ENCODE assay signal across 8 mouse cellular contexts in genomic region chr10:30199501-30199900, GRCm38 (mm10). TPM values are rescaled to one million over a fixed set of nuclear protein-coding genes. Genes with fewer than 3 reads are reported as not detected.
DNase-seq lines count a peak whose midpoint lies in the region; ATAC-seq and TF ChIP-seq lines count a peak whose summit lies in the region.

No protein-coding gene starts in this region.

- H3K4me1 ChIP-seq in thymus, adult 2 months (replicated peaks; ENCODE audit: control insufficient read depth, insufficient read depth, low read length): peaks cover 3% of the 10 kb centered on the region; the same call in 1 of the 2 replicates
- peaks cover 10% of the 10 kb centered on the region for H3K4me1 ChIP-seq in embryonic facial prominence, embryonic 10.5 days
- peaks cover 11% of the 10 kb centered on the region for H3K4me1 ChIP-seq in limb, embryonic 10.5 days
- H3K4me1 ChIP-seq in neural tube, embryonic 15.5 days: peaks cover 4% of the 10 kb centered on the region; the same call in 1 of the 2 replicates

- TF ChIP-seq POLR2A in thymus, adult 2 months (IDR thresholded peaks at IDR 0.05; ENCODE audit: control insufficient read depth, extremely low read depth, insufficient read depth, low read length, poor library complexity): no peak

- H3K27ac ChIP-seq in thymus, adult 2 months (ENCODE audit: control insufficient read depth, insufficient read depth, low read length): no peak overlapping the region
- H3K27ac ChIP-seq in embryonic facial prominence, embryonic 10.5 days (replicated peaks): peak overlapping the region; percentile 95
- H3K27ac ChIP-seq in limb, embryonic 10.5 days: peak overlapping the region; percentile 95
- H3K27ac ChIP-seq in neural tube, embryonic 15.5 days (replicated peaks): no peak overlapping the region

- H3K27me3 ChIP-seq in thymus, adult 2 months (ENCODE audit: control insufficient read depth, insufficient read depth, low read length): no peaks in the 10 kb centered on the region
- no peaks in the 10 kb centered on the region for H3K27me3 ChIP-seq in embryonic facial prominence, embryonic 10.5 days (replicated peaks; ENCODE audit: low read depth, poor library complexity, severe bottlenecking)
- no peaks in the 10 kb centered on the region for H3K27me3 ChIP-seq in limb, embryonic 10.5 days (ENCODE audit: low read depth, poor library complexity, severe bottlenecking)
- no peaks in the 10 kb centered on the region for H3K27me3 ChIP-seq in neural tube, embryonic 15.5 days (replicated peaks)

- no peak for ATAC-seq in neural tube, embryonic 15.5 days (ENCODE audit: low FRiP score)

- no peaks in the 10 kb centered on the region for H3K36me3 ChIP-seq in thymus, adult 2 months (ENCODE audit: control insufficient read depth, insufficient read depth, low read length)
- peaks cover 31% of the 10 kb centered on the region for H3K36me3 ChIP-seq in embryonic facial prominence, embryonic 10.5 days (replicated peaks)
- peaks cover 25% of the 10 kb centered on the region for H3K36me3 ChIP-seq in limb, embryonic 10.5 days
- H3K36me3 ChIP-seq in neural tube, embryonic 15.5 days: no peaks in the 10 kb centered on the region

- WGBS in thymus, adult 2 months: 65% methylated on average over 5 of the region's 5 CpGs
- 67% methylated on average over 5 of the region's 5 CpGs for WGBS in embryonic facial prominence, embryonic 10.5 days
- WGBS in limb, embryonic 10.5 days: 67% methylated on average over 5 of the region's 5 CpGs
- WGBS in neural tube, embryonic 15.5 days: 70% methylated on average over 5 of the region's 5 CpGs

- peak overlapping the region; percentile 11; the same call in 1 of the 2 replicates for H3K4me3 ChIP-seq in thymus, adult 2 months (ENCODE audit: control insufficient read depth, insufficient read depth, low read length)
- peak overlapping the region; percentile 94 for H3K4me3 ChIP-seq in embryonic facial prominence, embryonic 10.5 days
- peak overlapping the region; percentile 94 for H3K4me3 ChIP-seq in limb, embryonic 10.5 days
- peak overlapping the region; percentile 64 for H3K4me3 ChIP-seq in neural tube, embryonic 15.5 days (replicated peaks)

- H3K9ac ChIP-seq in neural tube, embryonic 15.5 days (replicated peaks): no peak overlapping the region

- H3K4me2 ChIP-seq in neural tube, embryonic 15.5 days: peak overlapping the region; percentile 97

- no peaks in the 10 kb centered on the region for H3K9me3 ChIP-seq in embryonic facial prominence, embryonic 10.5 days
- no peaks in the 10 kb centered on the region for H3K9me3 ChIP-seq in limb, embryonic 10.5 days (replicated peaks)
- H3K9me3 ChIP-seq in neural tube, embryonic 15.5 days (replicated peaks): no peaks in the 10 kb centered on the region

- no peak for TF ChIP-seq CTCF in thymus, adult 2 months (IDR thresholded peaks at IDR 0.05; ENCODE audit: borderline replicate concordance, control insufficient read depth, extremely low read depth, insufficient read depth, low read length, poor library complexity)

- peak; percentile 8 for DNase-seq in thymus, adult 2 months
- DNase-seq in thymus, adult 18-20 months: no peak
- DNase-seq in embryonic facial prominence, embryonic 10.5 days (ENCODE audit: low spot score): peak; percentile 11
- DNase-seq in limb, embryonic 10.5 days (ENCODE audit: low spot score): peak; percentile 34
- DNase-seq in gastrocnemius, postnatal 4 days (ENCODE audit: low spot score in 2 of 2): no peak
- DNase-seq in frontal cortex, postnatal 36 days (ENCODE audit: low spot score in 2 of 2): no peak
- DNase-seq in lung, postnatal 25 days (ENCODE audit: low spot score): no peak

RNA-seq across cellular contexts. Expression of gene Cenpw, which starts 0.9 kb away (rescaled TPM):
- 6.3 and 6.6 TPM in 2 replicates for polyA plus RNA-seq in thymus, adult 2 months (2012; rRNA removed)
- 65.9 and 72.3 TPM in 2 replicates for polyA plus RNA-seq in embryonic facial prominence, embryonic 10.5 days (2016; fragmentation: Nextera tagmentation; extraction: Ambion mirVana)
- polyA plus RNA-seq in limb, embryonic 10.5 days (2016; fragmentation: Nextera tagmentation; extraction: Ambion mirVana): 76.3 and 89.1 TPM in 2 replicates
- polyA plus RNA-seq in neural tube, embryonic 15.5 days (2015; fragmentation: Nextera tagmentation; extraction: Ambion mirVana): 16.2 and 19.4 TPM in 2 replicates
- 1 to 10 TPM; 2.4 to 2.9 TPM for total RNA-seq in gastrocnemius, postnatal 4 days (2021)

Comparison
In these comparisons a context has a peak if more than half of its experiments do, and no peak if none do; other contexts are left out.
1. DNase-seq: peak in thymus, adult 2 months (single experiment), embryonic facial prominence, embryonic 10.5 days (single experiment) and limb, embryonic 10.5 days (single experiment); none in thymus, adult 18-20 months (0 of 2), gastrocnemius, postnatal 4 days (0 of 2), frontal cortex, postnatal 36 days (0 of 2) and lung, postnatal 25 days (single experiment).
2. H3K27ac ChIP-seq: peak in embryonic facial prominence, embryonic 10.5 days (single experiment) and limb, embryonic 10.5 days (single experiment); none in thymus, adult 2 months (single experiment) and neural tube, embryonic 15.5 days (single experiment).
3. H3K4me3 ChIP-seq: peak in every context shown above with its lines; median percentile 94 in embryonic facial prominence, embryonic 10.5 days; 94 in limb, embryonic 10.5 days; 64 in neural tube, embryonic 15.5 days; 11 in thymus, adult 2 months.